Mouse (Mus musculus) ES-E14 (cell line): ENCODE data around the gene Rbm4. TPM values are rescaled to one million over a fixed set of nuclear protein-coding genes. Genes with fewer than 3 reads are reported as not detected.
A peak's percentile ranks its signal among the peaks of the same experiment; 100 is the strongest.

ENCODE experiments used
- DNase-seq: peaks from one replicate; pipeline ENCODE4 v3.0.0-alpha.2; 2013; ENCODE audit warnings: low read depth, low spot score
- H3K27ac ChIP-seq: 2 replicates; pipeline ENCODE4 v1.5.1; 2012; ENCODE audit warnings: low read depth, mild to moderate bottlenecking, low read length, moderate library complexity, mixed read lengths; ENCODE audit not compliant: poor library complexity, insufficient read depth, severe bottlenecking
- H3K36me3 ChIP-seq: 2 replicates; pipeline ENCODE4 v1.6.1; 2012; ENCODE audit warnings: mild to moderate bottlenecking, low read length, moderate library complexity, mixed read lengths; ENCODE audit not compliant: control insufficient read depth, poor library complexity, insufficient read depth, severe bottlenecking
- H3K4me1 ChIP-seq, 2 experiments: fragments of 150-350 bp in 1 of 2; sonication (generic) in 1 of 2; 2 replicates each; pipeline ENCODE4 v1.6.1; 2012; ENCODE audit warnings: low read length in 2 of 2, mild to moderate bottlenecking in 1 of 2, mixed read lengths in 1 of 2; ENCODE audit not compliant: control insufficient read depth in 2 of 2, insufficient read depth in 2 of 2, poor library complexity in 1 of 2
- H3K4me3 ChIP-seq, 2 experiments: fragments of 150-350 bp in 1 of 2; sonication (generic) in 1 of 2; 2 replicates each; pipeline ENCODE4 v1.5.1; 2012; ENCODE audit warnings: low read length in 2 of 2, low read depth in 1 of 2, mild to moderate bottlenecking in 1 of 2, mixed read lengths in 1 of 2; ENCODE audit not compliant: insufficient read depth in 1 of 2, poor library complexity in 1 of 2, severe bottlenecking in 1 of 2
- H3K9ac ChIP-seq: 2 replicates; pipeline ENCODE4 v1.6.1; 2012; ENCODE audit warnings: low read depth, mild to moderate bottlenecking, low read length, mixed read lengths; ENCODE audit not compliant: poor library complexity, insufficient read depth, severe bottlenecking
- H3K9me3 ChIP-seq: fragments of 150-350 bp; sonication (generic); 2 replicates; pipeline ENCODE4 v1.6.1; 2012; ENCODE audit warnings: low read depth, mild to moderate bottlenecking, low read length; ENCODE audit not compliant: control insufficient read depth, insufficient read depth
- CHD2 ChIP-seq: IDR thresholded peaks from 2 replicates; pipeline ENCODE4 v1.6.1; 2014; ENCODE audit warnings: mild to moderate bottlenecking, low read depth, low read length, inconsistent platforms
- HCFC1 ChIP-seq: IDR thresholded peaks from 2 replicates; pipeline ENCODE4 v1.6.1; 2012; ENCODE audit warnings: low read length, inconsistent platforms, borderline replicate concordance; ENCODE audit not compliant: insufficient read depth
- MAFK ChIP-seq: IDR thresholded peaks from 2 replicates; pipeline ENCODE4 v1.6.1; 2014; ENCODE audit warnings: mild to moderate bottlenecking, low read depth, low read length, inconsistent platforms; ENCODE audit not compliant: insufficient read depth
- ZC3H11A ChIP-seq: IDR thresholded peaks from 2 replicates; pipeline ENCODE4 v1.6.1; 2012; ENCODE audit warnings: low read depth, mild to moderate bottlenecking, inconsistent platforms, low read length, borderline replicate concordance
- ZNF384 ChIP-seq: IDR thresholded peaks from 2 replicates; pipeline ENCODE4 v1.6.1; 2012; ENCODE audit warnings: low read depth, low read length, inconsistent platforms
- in situ Hi-C, 2 experiments: fragments of 600-800 bp; cut with MboI; formaldehyde crosslinking; loops; one replicate each; pipeline ENCODE4 v1.15.1; 2025; ENCODE audit warnings: low sequenced_read_pairs in 2 of 2, inconsistent platforms in 1 of 2; ENCODE audit not compliant: unreplicated experiment in 2 of 2
- total RNA-seq: library from RNA; depleted of rRNA; stranded (reverse); fragments of 300-350 nt; gene quantifications from 2 replicates; pipeline ENCODE4 v1.2.3, GENCODE M21; 2012

Rbm4 gene
- total RNA-seq, 1 experiment = 122 TPM

DNA sequence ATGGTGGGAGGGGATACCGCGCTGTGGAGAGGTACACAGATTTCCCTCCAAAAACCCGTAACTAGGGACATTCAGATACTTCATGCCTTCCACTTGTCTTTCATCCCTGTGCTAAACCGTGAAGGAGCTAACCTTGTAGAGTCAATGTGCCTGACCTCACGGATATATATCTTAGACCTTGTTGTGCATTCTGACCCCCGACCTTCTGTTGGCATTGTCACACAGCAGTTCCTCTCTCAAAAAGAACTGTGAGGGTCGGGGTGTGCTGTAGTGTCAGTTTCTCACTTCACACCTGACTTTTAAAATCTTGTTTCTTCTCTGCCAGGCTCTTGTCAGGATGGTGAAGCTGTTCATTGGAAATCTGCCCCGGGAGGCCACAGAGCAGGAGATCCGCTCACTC, 36.8 kb downstream of the Rbm4 start:
- no peak for DNase-seq
- H3K36me3 ChIP-seq = peaks cover 5% of the 10 kb centered on the region
- H3K9me3 ChIP-seq = no peaks in the 10 kb centered on the region
- peaks cover 0 to 1% of the 10 kb centered on the region in 2 experiments; a peak in 1 of 4 replicates for H3K4me1 ChIP-seq
- no peak for TF ChIP-seq HCFC1
- TF ChIP-seq MAFK = no peak
- no peak for TF ChIP-seq ZC3H11A
- no peak for TF ChIP-seq ZNF384
- TF ChIP-seq CHD2 = no peak
- no peak overlapping the region for H3K27ac ChIP-seq
- H3K4me3 ChIP-seq = peak overlapping the region; percentile 77 to 81
- in situ Hi-C loops = loop anchor here in 1 of 2 experiments (10.0 kb wide), 1 partner anchor 148 kb away; the partner anchor contains the start of gene Bbs1
- H3K9ac ChIP-seq = peak overlapping the region; percentile 91; the same call in 1 of the 2 replicates

DNA sequence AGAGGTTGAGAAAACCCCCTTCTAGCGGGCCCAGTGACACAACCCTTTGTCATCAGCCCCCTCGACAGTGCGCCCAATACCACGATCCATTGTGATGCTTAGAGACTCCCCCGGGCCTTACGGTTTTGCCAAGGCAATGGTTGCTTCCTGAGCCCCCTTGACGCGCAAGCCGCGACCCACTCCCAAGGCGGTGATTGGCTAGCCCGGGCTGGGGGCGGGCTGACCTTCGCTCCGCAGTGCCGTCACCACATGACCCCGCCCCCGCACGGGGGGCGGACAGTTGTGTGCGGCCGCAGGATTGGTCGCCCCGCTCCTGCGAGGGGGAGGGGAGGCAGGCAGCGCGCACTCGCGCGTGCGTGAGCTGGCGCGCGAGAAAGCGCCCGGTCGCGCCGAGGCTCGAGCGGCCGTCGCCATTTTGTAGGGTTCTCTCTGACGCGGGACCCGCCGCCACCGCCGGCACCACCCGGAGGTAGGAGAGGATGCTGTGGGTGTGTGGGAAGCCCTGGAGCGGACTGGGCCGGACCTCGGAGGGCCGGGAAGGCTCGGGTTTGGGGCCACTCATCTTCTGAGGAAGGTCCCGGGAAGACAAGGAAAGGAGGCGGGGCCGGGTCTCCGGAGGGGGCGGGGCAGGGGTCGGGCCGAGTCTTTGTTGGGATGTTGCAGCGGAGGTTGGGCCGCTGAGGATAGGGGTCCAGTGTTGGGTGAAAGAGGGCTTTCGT, 37.3 kb downstream of the Rbm4 start, which contains the start of gene Rbm4b:
Gene Rbm4b, plus strand, starts transcription at position 305 of the 719 bp plus-strand sequence.
- in situ Hi-C loops = loop anchor here in 1 of 2 experiments (10.0 kb wide), 1 partner anchor 148 kb away; the partner anchor contains the start of gene Bbs1
- H3K4me3 ChIP-seq = peak within 1 kb of the TSS; percentile 77 to 81

DNA sequence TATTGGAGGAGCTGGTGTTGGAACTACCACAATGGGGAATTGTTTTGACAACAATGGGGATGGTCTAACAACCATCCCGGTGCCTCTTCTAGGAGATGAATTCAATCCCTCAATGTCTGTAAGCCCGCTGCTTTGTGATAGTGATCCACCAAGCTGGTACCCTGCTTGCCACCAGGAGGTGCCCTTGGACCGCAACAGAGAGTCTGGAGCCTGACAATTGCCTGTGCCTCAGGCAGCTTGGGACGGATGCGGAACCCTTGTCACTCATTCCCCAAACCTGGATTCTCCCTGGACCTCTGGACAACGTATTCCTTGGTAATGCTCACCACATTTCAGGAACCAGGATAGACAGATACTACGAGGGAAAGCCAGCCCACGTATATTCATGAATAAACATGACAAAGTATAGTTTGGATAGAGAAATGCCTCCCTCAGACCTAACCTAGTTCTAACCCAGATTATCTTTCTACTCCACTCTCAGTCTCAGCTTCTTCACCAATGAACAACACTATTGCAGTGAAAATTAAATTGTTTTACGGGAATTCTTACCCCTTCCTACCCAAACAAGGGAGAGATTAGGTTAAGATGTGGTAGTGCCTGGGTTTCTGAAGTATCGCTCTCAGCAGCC, 38.0 kb downstream of the Rbm4 start:
- peak; percentile 75 for DNase-seq
- no peak for TF ChIP-seq ZNF384
- no peak for TF ChIP-seq MAFK
- TF ChIP-seq ZC3H11A = peak; percentile 86
- Histone ChIP-seq H3K27ac (peak overlapping the region; percentile 47; the same call in 1 of the 2 replicates), H3K4me1 (no peaks in the 10 kb centered on the region; a peak in 1 of 4 replicates), H3K36me3 (peaks cover 8% of the 10 kb centered on the region), H3K9me3 (no peaks in the 10 kb centered on the region), H3K4me3 (peak overlapping the region; percentile 62 to 81), H3K9ac (peak overlapping the region; percentile 70)
- in situ Hi-C loops = loop anchor here in 1 of 2 experiments (10.0 kb wide), 1 partner anchor 149 kb away; the partner anchor contains the start of gene Bbs1

More for the DNA sequence above, 37.3 kb downstream of the Rbm4 start, which contains the start of gene Rbm4b:
- peak; percentile 92 for DNase-seq
- no peaks in the 10 kb centered on the region for H3K9me3 ChIP-seq
- TF ChIP-seq MAFK (no peak), ZC3H11A (no peak), ZNF384 (no peak), HCFC1 (peak; percentile 73; the same call in 1 of the 2 replicates), CHD2 (peak; percentile 76; the same call in 1 of the 2 replicates)
- H3K4me1 ChIP-seq = no peaks in the 10 kb centered on the region; a peak in 1 of 4 replicates
- H3K36me3 ChIP-seq = peaks cover 8% of the 10 kb centered on the region
- peak within 1 kb of the TSS; percentile 91 for H3K9ac ChIP-seq
- H3K27ac ChIP-seq = peak within 1 kb of the TSS; percentile 85

DNA sequence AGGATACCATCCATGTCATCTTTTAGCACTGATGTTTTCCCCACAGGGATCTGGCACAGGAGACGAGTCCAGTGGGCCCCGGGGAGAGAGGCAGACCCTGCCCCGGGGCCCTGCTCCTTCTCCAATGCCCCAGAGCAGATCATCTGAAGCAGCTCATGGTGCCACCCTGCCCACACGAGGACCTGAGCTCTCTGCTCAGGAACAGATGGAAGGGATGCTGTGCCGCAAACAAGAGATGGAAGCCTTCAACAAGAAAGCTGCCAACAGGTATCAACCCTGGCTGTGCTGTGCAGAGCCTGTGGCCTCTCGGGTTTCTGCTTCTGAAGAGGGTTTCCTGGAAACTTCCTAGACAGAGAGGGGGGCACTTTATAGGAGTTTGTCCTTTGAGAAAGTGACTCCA, 43.7 kb downstream of the Rbm4 start:
- TF ChIP-seq HCFC1 (no peak), ZC3H11A (no peak), ZNF384 (no peak), CHD2 (no peak), MAFK (no peak)
- H3K9ac ChIP-seq = no peak overlapping the region
- H3K4me3 ChIP-seq = no peak overlapping the region
- no peak for DNase-seq
- no peaks in the 10 kb centered on the region for H3K9me3 ChIP-seq
- in situ Hi-C loops = loop anchor here (10.0 to 25.0 kb wide), 2 partner anchors 113 to 155 kb away; partner anchors contain the start of genes Bbs1 (in 1 of the 2) and Rce1 (in 1 of the 2)
- H3K4me1 ChIP-seq = no peaks in the 10 kb centered on the region; a peak in 1 of 4 replicates
- no peak overlapping the region for H3K27ac ChIP-seq
- H3K36me3 ChIP-seq = peaks cover 12% of the 10 kb centered on the region; the same call in 1 of the 2 replicates
